Mouse (Mus musculus) Patski (cell line): ENCODE measurements around the gene Tarbp2. TPM values are rescaled to one million over a fixed set of nuclear protein-coding genes. Genes with fewer than 3 reads are reported as not detected.

ENCODE experiments used
- ATAC-seq: fragments of 100-300 bp; one replicate; pipeline ENCODE4 v1.8.0; 2021
- CTCF ChIA-PET: fragments of 350-600 bp; sonication (Branson Sonifier 250); formaldehyde crosslinking; loops from one replicate; lab custom pipeline; 2022; ENCODE audit warnings: inconsistent platforms; lab: Charles Lee
- POLR2A ChIA-PET: fragments of 350-600 bp; sonication (Branson Sonifier 250); formaldehyde crosslinking; loops from one replicate; lab custom pipeline; 2022; ENCODE audit warnings: antibody characterized with exemption, inconsistent platforms; lab: Charles Lee
- DNase-seq: peaks from one replicate; pipeline ENCODE4 v3.0.0-alpha.2; 2011; ENCODE audit warnings: low read depth, low spot score
- H3K27me3 ChIP-seq: fragments of 371-371 bp; one replicate; pipeline ENCODE4 v1.5.1; 2021
- CTCF ChIP-seq: fragments of 100-300 bp; IDR thresholded peaks from one replicate; pipeline ENCODE4 v1.5.1; 2021
- in situ Hi-C: fragments of 300-500 bp; cut with MboI; formaldehyde crosslinking; loops from 3 replicates; pipeline ENCODE4 v1.11.1; 2018; ENCODE audit warnings: low pct_unique_long_range_greater_than_20kb, mixed read lengths
- polyA plus RNA-seq: library from polyadenylated mRNA; unstranded; gene quantifications from one replicate; pipeline ENCODE4 v1.2.3, GENCODE M21; 2021

The Tarbp2 gene
- polyA plus RNA-seq, 1 experiment from 2014 or later: 51.1 TPM

DNA sequence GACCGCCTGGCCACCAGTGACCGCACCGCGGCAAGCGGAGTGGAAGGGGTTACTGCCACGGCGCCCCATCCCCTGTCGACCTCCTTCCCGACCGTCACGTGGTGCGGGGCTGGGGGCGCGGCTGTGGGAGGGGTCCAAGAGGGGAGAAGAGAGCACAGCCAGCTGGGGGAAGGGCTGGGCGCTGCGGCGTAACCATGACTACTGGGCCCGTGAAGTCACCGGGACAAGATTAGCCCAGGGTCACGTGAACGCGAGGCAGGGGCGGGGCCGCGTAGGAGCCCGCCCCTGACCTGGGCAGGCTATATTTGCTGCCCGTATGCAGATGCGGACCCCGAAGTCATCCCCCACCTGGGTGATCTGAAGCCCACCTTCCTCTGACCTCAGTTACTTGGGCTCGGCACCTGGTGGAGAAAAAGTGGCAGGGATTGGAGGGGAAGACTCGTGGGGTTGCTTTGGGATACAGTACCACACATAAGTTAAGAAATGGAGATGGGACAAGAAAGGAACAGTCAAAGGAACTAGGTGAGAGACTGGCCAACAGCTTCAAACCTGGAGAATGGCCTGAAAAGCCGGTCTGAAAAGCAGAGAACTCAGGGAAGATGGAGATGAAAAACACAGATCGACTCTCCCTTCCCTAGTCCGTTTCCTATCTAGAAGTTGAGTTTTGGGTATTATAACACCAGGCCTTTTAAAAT, 7.3 kb upstream of the Tarbp2 start:
- TF ChIP-seq CTCF: no peak
- POLR2A ChIA-PET: interaction anchor here (1.1 to 2.5 kb wide), 3 partner anchors 8 to 11 kb away, joined by 5 to 8 read pairs (median 6); partner anchors contain the start of gene Tarbp2
- DNase-seq (peak; percentile 51), ATAC-seq (peak; percentile 78)
- CTCF ChIA-PET: interaction anchor here (0.9 to 1.5 kb wide), 3 partner anchors 12 to 14 kb away, joined by 3 to 6 read pairs (median 3); partner anchors contain the start of gene Npff
- in situ Hi-C loops: no loop called here
- no peaks in the 10 kb centered on the region for H3K27me3 ChIP-seq

DNA sequence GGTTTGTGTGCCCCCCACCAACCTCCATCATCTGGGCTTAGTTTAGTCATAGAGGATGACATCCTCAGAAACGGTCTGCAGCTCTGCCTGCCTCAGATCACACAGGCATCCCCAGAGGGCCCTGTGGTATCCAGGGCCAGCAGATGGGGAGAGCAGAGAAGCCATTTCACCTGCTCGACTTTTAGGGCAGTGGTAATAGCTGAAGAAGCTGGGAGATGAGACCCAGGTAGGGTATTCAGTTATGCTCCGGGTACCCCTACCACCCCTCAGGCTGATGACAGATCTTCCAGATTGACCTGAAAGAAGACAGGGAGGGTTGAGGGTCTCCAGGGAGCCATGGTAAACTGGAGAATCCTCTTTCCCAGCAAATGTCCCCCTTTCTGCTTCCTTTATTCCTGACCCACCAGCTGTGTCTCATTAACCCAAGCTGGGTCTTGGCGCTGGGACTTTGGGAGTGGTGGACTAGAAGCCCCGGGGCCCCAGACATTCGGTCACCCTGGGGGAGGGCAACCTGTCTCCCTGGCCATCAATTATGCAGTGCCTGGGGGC, 6.6 kb upstream of the Tarbp2 start:
- no peak for TF ChIP-seq CTCF
- CTCF ChIA-PET: interaction anchor here (0.9 to 1.5 kb wide), 2 partner anchors 13 to 14 kb away, joined by 3 to 6 read pairs; partner anchors contain the start of gene Npff
- H3K27me3 ChIP-seq: no peaks in the 10 kb centered on the region
- POLR2A ChIA-PET: interaction anchor here (0.5 to 2.5 kb wide), 3 partner anchors 10 to 14 kb away, joined by 3 to 8 read pairs (median 5); no protein-coding TSS in a partner anchor
- ATAC-seq (no peak), DNase-seq (no peak)
- in situ Hi-C loops: no loop called here

DNA sequence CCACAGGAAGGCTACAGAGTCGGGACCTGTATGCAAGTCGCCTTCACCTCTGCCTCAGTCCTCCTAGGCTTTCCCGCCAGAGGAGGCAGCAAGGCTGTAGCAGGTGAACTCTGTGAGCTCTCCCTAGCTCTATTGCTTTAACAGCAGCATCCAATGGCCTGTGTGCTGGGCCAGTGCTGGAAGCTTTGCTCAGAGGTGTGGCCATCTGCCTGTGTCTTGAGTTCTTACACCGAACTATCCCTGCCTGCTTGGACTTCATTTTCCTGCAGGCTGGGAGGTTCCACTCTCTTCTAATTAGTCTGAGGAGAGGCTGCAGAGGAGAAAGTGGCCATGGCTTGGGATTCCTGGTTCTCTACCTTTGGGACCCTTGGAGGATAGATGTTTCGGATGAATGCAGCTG, 6.0 kb upstream of the Tarbp2 start:
- no peak for TF ChIP-seq CTCF
- ATAC-seq: no peak
- CTCF ChIA-PET: no interaction called here

DNA sequence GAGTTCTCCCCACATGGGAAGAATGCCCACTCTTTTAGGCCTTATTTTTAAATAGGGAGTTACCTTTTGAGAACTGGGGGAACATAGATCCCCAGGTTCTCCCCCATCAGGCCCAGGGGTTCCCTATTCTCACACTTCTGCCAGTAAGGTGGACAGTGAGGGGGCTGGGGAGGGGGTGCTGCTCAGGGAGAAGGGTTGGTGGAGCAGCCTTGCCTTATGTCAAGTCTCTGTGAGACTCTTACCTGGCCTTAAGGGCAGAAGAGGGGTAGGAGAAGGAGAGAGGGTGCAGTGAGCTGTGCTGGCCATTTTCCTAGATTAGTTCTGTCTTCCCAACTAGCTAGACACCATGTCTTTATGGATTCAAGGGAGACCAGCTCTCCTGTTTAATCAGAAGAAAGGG, 5.5 kb upstream of the Tarbp2 start:
- TF ChIP-seq CTCF: no peak
- ATAC-seq (no peak), DNase-seq (no peak)
- POLR2A ChIA-PET: interaction anchor here (0.8 kb wide), 1 partner anchor 32 kb away, joined by 3 read pairs; no protein-coding TSS in a partner anchor
- in situ Hi-C loops: no loop called here
- CTCF ChIA-PET: interaction anchor here (0.8 to 1.4 kb wide), 2 partner anchors 8 to 12 kb away, joined by 3 read pairs; no protein-coding TSS in a partner anchor
- no peaks in the 10 kb centered on the region for H3K27me3 ChIP-seq

More for the DNA sequence above, 6.0 kb upstream of the Tarbp2 start:
- in situ Hi-C loops: no loop called here
- no peaks in the 10 kb centered on the region for H3K27me3 ChIP-seq
- POLR2A ChIA-PET: interaction anchor here (0.8 to 2.5 kb wide), 2 partner anchors 10 to 33 kb away, joined by 3 to 8 read pairs; no protein-coding TSS in a partner anchor
- DNase-seq: no peak

DNA sequence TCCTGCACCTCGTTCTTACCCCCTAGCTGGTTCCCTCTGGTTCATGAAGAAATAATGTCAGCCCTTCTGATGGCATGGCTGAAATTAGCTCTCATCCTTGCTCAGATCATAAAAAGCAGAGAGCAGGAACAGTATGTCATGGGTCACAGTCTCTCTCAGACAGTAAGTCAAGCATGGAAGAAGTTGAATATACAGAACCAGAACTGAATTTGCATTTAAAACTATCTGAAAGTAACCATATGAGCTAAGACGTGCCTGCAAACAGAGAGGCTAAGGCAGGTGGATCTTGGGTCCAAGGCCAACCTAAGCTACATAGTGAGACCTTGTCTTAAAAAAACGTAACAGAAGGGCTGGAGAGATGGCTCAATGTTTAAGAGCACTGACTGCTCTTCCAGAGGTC, 5.0 kb upstream of the Tarbp2 start:
- no peaks in the 10 kb centered on the region for H3K27me3 ChIP-seq
- POLR2A ChIA-PET: no interaction called here
- CTCF ChIA-PET: interaction anchor here (0.8 to 1.4 kb wide), 2 partner anchors 8 to 13 kb away, joined by 3 read pairs; no protein-coding TSS in a partner anchor
- DNase-seq (no peak), ATAC-seq (no peak)
- in situ Hi-C loops: no loop called here
- TF ChIP-seq CTCF: no peak

DNA sequence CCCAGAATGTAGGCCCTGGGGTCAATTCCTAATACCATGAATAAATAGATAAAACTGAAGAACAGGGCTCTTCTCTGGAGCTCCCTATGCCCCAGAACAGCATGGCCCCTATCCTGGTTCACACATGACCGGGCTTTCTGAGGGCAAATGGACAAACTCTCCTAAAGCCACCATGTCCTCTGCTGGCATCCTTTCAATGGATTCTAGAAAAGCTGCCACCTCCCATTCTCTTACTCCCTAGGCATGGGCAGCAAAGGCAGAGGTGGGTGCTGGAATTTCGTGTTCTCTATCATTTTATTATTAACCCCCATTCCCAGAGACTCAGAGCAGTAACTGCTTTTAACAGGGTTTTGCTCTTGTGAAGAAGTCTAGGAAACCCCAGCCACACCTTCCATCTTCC, 2.7 kb upstream of the Tarbp2 start:
- CTCF ChIA-PET: no interaction called here
- POLR2A ChIA-PET: no interaction called here
- in situ Hi-C loops: no loop called here
- ATAC-seq (no peak), DNase-seq (no peak)
- no peak for TF ChIP-seq CTCF
- H3K27me3 ChIP-seq: no peaks in the 10 kb centered on the region

DNA sequence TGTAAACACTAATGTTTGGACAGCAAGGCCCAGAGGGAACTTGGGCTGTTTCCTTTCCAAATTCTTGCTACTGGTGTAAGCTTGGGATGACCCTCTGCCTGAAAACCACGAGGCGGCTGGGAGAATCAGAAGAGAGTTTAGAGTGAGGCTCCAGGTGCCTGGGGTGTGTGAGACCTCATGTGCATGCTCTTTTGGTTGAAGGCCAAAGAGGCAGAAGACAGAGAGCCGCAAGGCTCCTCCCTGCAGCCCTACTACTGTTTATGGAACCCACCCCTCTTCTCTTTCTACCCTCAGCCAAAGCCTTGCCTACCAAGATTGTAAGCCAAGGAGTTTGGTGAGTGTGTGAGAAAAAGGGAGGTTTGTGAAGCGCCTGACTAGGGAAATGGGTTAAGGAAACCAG, 2.2 kb upstream of the Tarbp2 start:
- POLR2A ChIA-PET: no interaction called here
- CTCF ChIA-PET: no interaction called here
- ATAC-seq (no peak), DNase-seq (no peak)
- in situ Hi-C loops: no loop called here
- TF ChIP-seq CTCF: no peak
- no peaks in the 10 kb centered on the region for H3K27me3 ChIP-seq

DNA sequence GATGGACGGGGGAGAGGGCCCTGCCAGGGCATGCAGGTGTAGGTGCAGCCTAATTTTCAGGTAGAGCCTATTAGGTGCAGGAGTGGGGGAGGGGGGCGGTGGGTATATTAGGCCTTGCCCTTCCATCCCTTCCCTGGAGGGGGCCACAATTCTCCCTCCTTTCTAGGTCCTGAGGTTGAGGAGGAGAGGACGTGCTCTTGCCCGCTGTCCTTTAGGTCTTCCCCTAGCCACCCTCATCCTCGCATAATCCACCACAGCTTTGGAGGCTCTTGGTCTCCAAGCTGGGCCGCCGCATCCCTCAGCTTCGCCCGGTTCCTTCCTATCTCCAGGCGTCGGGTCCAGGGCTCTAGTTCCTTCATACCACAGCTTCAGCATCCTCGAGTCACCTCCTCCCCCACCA, 1.7 kb upstream of the Tarbp2 start:
- CTCF ChIA-PET: interaction anchor here (1.1 to 1.5 kb wide), 2 partner anchors 9 kb away, joined by 3 read pairs; partner anchors contain the start of gene Npff
- no peak for DNase-seq
- H3K27me3 ChIP-seq: no peaks in the 10 kb centered on the region
- in situ Hi-C loops: no loop called here
- TF ChIP-seq CTCF: no peak
- POLR2A ChIA-PET: interaction anchor here (0.6 to 1.7 kb wide), 2 partner anchors 21 to 24 kb away, joined by 5 read pairs; no protein-coding TSS in a partner anchor
- ATAC-seq: no peak

DNA sequence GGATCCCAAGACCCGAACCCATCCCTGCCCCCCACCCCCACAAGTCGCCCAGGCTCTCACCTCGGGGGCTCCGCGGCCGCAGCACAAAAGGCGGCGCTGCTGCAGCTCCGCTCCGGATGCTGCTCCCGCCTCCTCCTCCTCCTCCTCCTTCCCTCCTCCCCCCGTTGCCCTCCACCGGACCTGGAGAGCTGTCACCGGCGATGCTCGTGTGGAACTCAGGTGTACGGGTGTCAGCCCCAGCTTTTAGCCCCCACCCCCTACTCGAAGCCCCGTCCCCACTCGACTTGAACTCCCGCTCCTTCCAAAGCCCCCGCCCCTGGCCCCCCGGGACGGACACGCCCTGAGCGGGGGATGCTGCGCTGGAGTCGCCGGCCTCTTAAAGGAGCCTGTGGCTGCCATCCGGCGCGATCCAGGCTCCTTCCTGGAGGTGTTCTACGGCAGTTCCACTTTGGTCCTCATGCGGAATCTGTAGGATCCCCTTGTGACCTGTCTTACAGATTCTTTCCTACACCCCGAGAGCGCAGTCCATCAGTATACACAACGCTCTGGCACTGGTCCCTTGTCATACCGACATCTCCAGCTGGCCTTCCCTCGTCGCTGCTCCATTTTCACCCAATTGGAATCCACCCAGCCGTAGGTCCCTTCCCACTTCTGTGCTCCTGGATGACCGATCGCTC, 1.1 kb upstream of the Tarbp2 start, which contains the start of gene Map3k12:
Map3k12 (minus strand) TSS at position 337 of the 677 bp plus-strand sequence.
- no peaks in the 10 kb centered on the region for H3K27me3 ChIP-seq
- no peak for TF ChIP-seq CTCF
- in situ Hi-C loops: no loop called here
- peak; percentile 3 for ATAC-seq
- ChIA-PET CTCF (interaction anchor here (1.1 to 1.8 kb wide), 3 partner anchors 8 to 11 kb away, joined by 3 to 5 read pairs (median 3); partner anchors contain the start of gene Npff), POLR2A (interaction anchor here (0.6 to 1.7 kb wide), 6 partner anchors 8 to 58 kb away, joined by 3 to 6 read pairs (median 5); partner anchors contain the start of gene Prr13)
- no peak for DNase-seq

DNA sequence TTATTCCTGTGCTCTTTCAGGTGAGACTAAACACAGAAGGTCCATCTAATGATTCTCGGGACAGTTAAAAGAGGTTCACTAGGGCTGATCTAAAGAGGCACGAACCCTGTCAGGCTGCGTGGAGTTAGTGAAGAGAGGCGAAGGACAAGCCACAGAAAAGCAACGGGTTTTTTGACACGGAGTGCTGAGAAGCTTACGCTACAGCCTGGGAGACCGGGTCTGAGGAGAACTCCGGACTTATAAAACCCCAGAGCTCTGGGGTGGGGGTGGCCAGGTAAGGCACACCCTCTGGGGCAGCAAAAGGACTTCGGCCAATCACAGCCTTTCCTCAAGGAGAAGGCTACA, 389 bp upstream of the Tarbp2 start:
- ChIA-PET POLR2A (interaction anchor here (0.7 to 1.7 kb wide), 6 partner anchors 9 to 238 kb away, joined by 3 to 6 read pairs (median 5); partner anchors contain the start of genes Mfsd5 and Prr13), CTCF (interaction anchor here (1.0 to 1.8 kb wide), 3 partner anchors 7 to 10 kb away, joined by 3 to 5 read pairs (median 3); partner anchors contain the start of gene Npff)
- TF ChIP-seq CTCF: no peak
- DNase-seq (no peak), ATAC-seq (no peak)
- in situ Hi-C loops: no loop called here
- H3K27me3 ChIP-seq: no peaks in the 10 kb centered on the region
